Mouse (Mus musculus) heart, embryonic 13.5 days (tissue): ENCODE measurements around the gene Prkg1. TPM values are rescaled to one million over a fixed set of nuclear protein-coding genes. Genes with fewer than 3 reads are reported as not detected.

Experiments
- ATAC-seq: fragments of 200-750 bp; cut with Nextera tagmentation; 2 replicates; pipeline ENCODE4 v1.8.0; 2017; ENCODE audit warnings: moderate TSS enrichment; ENCODE audit not compliant: insufficient number of reproducible peaks, low FRiP score, low TSS enrichment; ENCODE audit errors: extremely low read depth
- H3K27ac ChIP-seq: fragments of 300-500 bp; sonication (generic); replicated peaks from 2 replicates; pipeline ENCODE4 v1.5.1; 2015; ENCODE audit warnings: moderate library complexity, mild to moderate bottlenecking, inconsistent platforms
- H3K27me3 ChIP-seq: fragments of 300-500 bp; sonication (generic); replicated peaks from 2 replicates; pipeline ENCODE4 v1.6.1; 2015; ENCODE audit warnings: mild to moderate bottlenecking, inconsistent platforms
- H3K36me3 ChIP-seq: fragments of 300-500 bp; sonication (generic); 2 replicates; pipeline ENCODE4 v1.6.1; 2015; ENCODE audit warnings: mild to moderate bottlenecking, inconsistent platforms
- H3K4me1 ChIP-seq: fragments of 300-500 bp; sonication (generic); 2 replicates; pipeline ENCODE4 v1.6.1; 2015; ENCODE audit warnings: inconsistent platforms
- H3K4me2 ChIP-seq: fragments of 300-500 bp; sonication (generic); 2 replicates; pipeline ENCODE4 v1.6.1; 2015; ENCODE audit warnings: inconsistent platforms, mild to moderate bottlenecking, moderate library complexity
- H3K4me3 ChIP-seq: fragments of 300-500 bp; sonication (generic); 2 replicates; pipeline ENCODE4 v1.5.1; 2015; ENCODE audit warnings: moderate library complexity, mild to moderate bottlenecking, inconsistent platforms
- H3K9ac ChIP-seq: fragments of 300-500 bp; sonication (generic); 2 replicates; pipeline ENCODE4 v1.6.1; 2015; ENCODE audit warnings: inconsistent platforms, mild to moderate bottlenecking, moderate library complexity
- H3K9me3 ChIP-seq: fragments of 300-500 bp; sonication (generic); 2 replicates; pipeline ENCODE4 v1.6.1; 2016; ENCODE audit warnings: inconsistent platforms
- WGBS: fragments of 180-500 bp; shearing (Covaris S2); methylation state at CpG from one replicate; pipeline ENCODE4 v1.1.7; 2015; ENCODE audit warnings: mixed read lengths; 5-methylcytosine and 5-hydroxymethylcytosine counted together
- polyA plus RNA-seq: library from polyadenylated mRNA; unstranded; fragments of >200 nt; fragmentation: Nextera tagmentation; extraction: Ambion mirVana; gene quantifications from 2 replicates; pipeline ENCODE4 v1.2.1, GENCODE M21; 2015

Gene Prkg1
- polyA plus RNA-seq, 1 experiment from 2014 or later, result 6.9 TPM

- 74% methylated on average over 6 of the region's 6 CpGs for WGBS
- no peak for ATAC-seq
- H3K36me3 ChIP-seq, result no peaks in the 10 kb centered on the region
Observed at GRCm38 (mm10) chr19:31714900-31715299, 49.9 kb downstream of the Prkg1 start.

GRCm38 (mm10) chr19:31714418-31714817 lies 50.4 kb downstream of the Prkg1 start:
- H3K4me2 ChIP-seq, result no peak overlapping the region
- H3K36me3 ChIP-seq, result no peaks in the 10 kb centered on the region
- ATAC-seq, result no peak
- no peak overlapping the region for H3K9ac ChIP-seq
- H3K27me3 ChIP-seq, result no peaks in the 10 kb centered on the region
- H3K27ac ChIP-seq, result 0 out of 2 replicates have a peak overlapping the region, but pooled peaks have one; percentile 1
- WGBS, result 55% methylated on average over 4 of the region's 4 CpGs
- H3K4me1 ChIP-seq, result peaks cover 29% of the 10 kb centered on the region
- H3K9me3 ChIP-seq, result no peaks in the 10 kb centered on the region
- H3K4me3 ChIP-seq, result no peak overlapping the region

More at GRCm38 (mm10) chr19:31714900-31715299, 49.9 kb downstream of the Prkg1 start:
- Histone ChIP-seq H3K27me3 (no peaks in the 10 kb centered on the region), H3K9me3 (no peaks in the 10 kb centered on the region), H3K27ac (0 out of 2 replicates have a peak overlapping the region, but pooled peaks have one; percentile 1), H3K4me3 (no peak overlapping the region), H3K4me1 (peaks cover 29% of the 10 kb centered on the region), H3K4me2 (no peak overlapping the region), H3K9ac (no peak overlapping the region)

GRCm38 (mm10) chr19:31713321-31713720 lies 51.5 kb downstream of the Prkg1 start:
- Histone ChIP-seq H3K36me3 (no peaks in the 10 kb centered on the region), H3K27me3 (no peaks in the 10 kb centered on the region), H3K9me3 (no peaks in the 10 kb centered on the region), H3K4me3 (no peak overlapping the region), H3K9ac (no peak overlapping the region), H3K27ac (no peak overlapping the region), H3K4me2 (no peak overlapping the region), H3K4me1 (peaks cover 29% of the 10 kb centered on the region)
- no peak for ATAC-seq
- 42% methylated on average over 4 of the region's 4 CpGs for WGBS

- H3K36me3 ChIP-seq, result no peaks in the 10 kb centered on the region
- H3K9ac ChIP-seq, result no peak overlapping the region
- WGBS, result 79% methylated on average over 4 of the region's 4 CpGs
- no peaks in the 10 kb centered on the region for H3K27me3 ChIP-seq
- no peak for ATAC-seq
- no peak overlapping the region for H3K4me3 ChIP-seq
- no peak overlapping the region for H3K4me2 ChIP-seq
- no peak overlapping the region for H3K27ac ChIP-seq
- no peaks in the 10 kb centered on the region for H3K9me3 ChIP-seq
- peaks cover 27% of the 10 kb centered on the region for H3K4me1 ChIP-seq
Observed at GRCm38 (mm10) chr19:31710336-31710735, 54.5 kb downstream of the Prkg1 start.

- Histone ChIP-seq H3K4me2 (no peak overlapping the region), H3K9me3 (peaks cover 3% of the 10 kb centered on the region; the same call in 1 of the 2 replicates), H3K4me1 (peaks cover 27% of the 10 kb centered on the region), H3K9ac (no peak overlapping the region), H3K27me3 (no peaks in the 10 kb centered on the region), H3K4me3 (no peak overlapping the region), H3K36me3 (no peaks in the 10 kb centered on the region), H3K27ac (no peak overlapping the region)
- ATAC-seq, result no peak
Observed at GRCm38 (mm10) chr19:31703991-31704390, 60.8 kb downstream of the Prkg1 start.

- no peak overlapping the region for H3K9ac ChIP-seq
- H3K27ac ChIP-seq, result peak overlapping the region; percentile 60
Observed at GRCm38 (mm10) chr19:31698916-31699315, 65.9 kb downstream of the Prkg1 start.

GRCm38 (mm10) chr19:31680821-31681220 lies 84.0 kb downstream of the Prkg1 start:
- H3K4me1 ChIP-seq, result no peaks in the 10 kb centered on the region
- no peak overlapping the region for H3K4me2 ChIP-seq
- H3K36me3 ChIP-seq, result no peaks in the 10 kb centered on the region
- ATAC-seq, result no peak
- H3K27ac ChIP-seq, result no peak overlapping the region
- H3K27me3 ChIP-seq, result no peaks in the 10 kb centered on the region
- no peak overlapping the region for H3K9ac ChIP-seq
- H3K4me3 ChIP-seq, result no peak overlapping the region
- H3K9me3 ChIP-seq, result no peaks in the 10 kb centered on the region
- WGBS, result 34% methylated on average over 1 of the region's 1 CpGs

More at GRCm38 (mm10) chr19:31698916-31699315, 65.9 kb downstream of the Prkg1 start:
- Histone ChIP-seq H3K36me3 (no peaks in the 10 kb centered on the region), H3K4me3 (no peak overlapping the region), H3K27me3 (no peaks in the 10 kb centered on the region), H3K4me2 (peak overlapping the region; percentile 53), H3K9me3 (peaks cover under 1% of the 10 kb centered on the region; the same call in 1 of the 2 replicates), H3K4me1 (peaks cover 46% of the 10 kb centered on the region)
- no peak for ATAC-seq
- 29% methylated on average over 6 of the region's 6 CpGs for WGBS

GRCm38 (mm10) chr19:31678324-31678723 lies 86.5 kb downstream of the Prkg1 start:
- H3K4me3 ChIP-seq, result no peak overlapping the region
- no peaks in the 10 kb centered on the region for H3K27me3 ChIP-seq
- no peak overlapping the region for H3K4me2 ChIP-seq
- peaks cover 4% of the 10 kb centered on the region; the same call in 1 of the 2 replicates for H3K4me1 ChIP-seq
- H3K9me3 ChIP-seq, result no peaks in the 10 kb centered on the region
- whole genome bisulfite sequencing, result 46% methylated on average over 5 of the region's 5 CpGs
- ATAC-seq, result no peak
- H3K27ac ChIP-seq, result no peak overlapping the region
- no peaks in the 10 kb centered on the region for H3K36me3 ChIP-seq
- H3K9ac ChIP-seq, result no peak overlapping the region

GRCm38 (mm10) chr19:31671726-31672125 lies 93.1 kb downstream of the Prkg1 start:
- H3K9me3 ChIP-seq, result no peaks in the 10 kb centered on the region
- H3K4me1 ChIP-seq, result peaks cover 5% of the 10 kb centered on the region; the same call in 1 of the 2 replicates
- H3K27me3 ChIP-seq, result no peaks in the 10 kb centered on the region
- no peak overlapping the region for H3K9ac ChIP-seq
- no peaks in the 10 kb centered on the region for H3K36me3 ChIP-seq
- H3K27ac ChIP-seq, result no peak overlapping the region
- no peak overlapping the region for H3K4me3 ChIP-seq
- 70% methylated on average over 5 of the region's 5 CpGs for WGBS
- no peak for ATAC-seq
- H3K4me2 ChIP-seq, result no peak overlapping the region

- 9% methylated on average over 8 of the region's 8 CpGs for WGBS
- Histone ChIP-seq H3K27me3 (no peaks in the 10 kb centered on the region), H3K4me2 (peak overlapping the region; percentile 99), H3K4me3 (peak overlapping the region; percentile 75), H3K27ac (no peak overlapping the region), H3K9ac (peak overlapping the region; percentile 81), H3K4me1 (peaks cover 13% of the 10 kb centered on the region), H3K36me3 (no peaks in the 10 kb centered on the region), H3K9me3 (no peaks in the 10 kb centered on the region)
- ATAC-seq, result no peak
Observed at GRCm38 (mm10) chr19:31665007-31665406, 99.8 kb downstream of the Prkg1 start.

- H3K9ac ChIP-seq, result peak overlapping the region; percentile 81
- H3K4me1 ChIP-seq, result peaks cover 13% of the 10 kb centered on the region
- peak overlapping the region; percentile 75 for H3K4me3 ChIP-seq
- no peaks in the 10 kb centered on the region for H3K9me3 ChIP-seq
- H3K36me3 ChIP-seq, result no peaks in the 10 kb centered on the region
- H3K4me2 ChIP-seq, result peak overlapping the region; percentile 99
- ATAC-seq, result peak; percentile 61; the same call in 1 of the 2 replicates
- 0 out of 2 replicates have a peak overlapping the region, but pooled peaks have one; percentile 4 for H3K27ac ChIP-seq
- no peaks in the 10 kb centered on the region for H3K27me3 ChIP-seq
- WGBS, result under 1% methylated on average over 52 of the region's 52 CpGs
Observed at GRCm38 (mm10) chr19:31664159-31664991, 100.5 kb downstream of the Prkg1 start.
